ENCODE assay signal across 8 mouse cellular contexts in the genomic region with DNA sequence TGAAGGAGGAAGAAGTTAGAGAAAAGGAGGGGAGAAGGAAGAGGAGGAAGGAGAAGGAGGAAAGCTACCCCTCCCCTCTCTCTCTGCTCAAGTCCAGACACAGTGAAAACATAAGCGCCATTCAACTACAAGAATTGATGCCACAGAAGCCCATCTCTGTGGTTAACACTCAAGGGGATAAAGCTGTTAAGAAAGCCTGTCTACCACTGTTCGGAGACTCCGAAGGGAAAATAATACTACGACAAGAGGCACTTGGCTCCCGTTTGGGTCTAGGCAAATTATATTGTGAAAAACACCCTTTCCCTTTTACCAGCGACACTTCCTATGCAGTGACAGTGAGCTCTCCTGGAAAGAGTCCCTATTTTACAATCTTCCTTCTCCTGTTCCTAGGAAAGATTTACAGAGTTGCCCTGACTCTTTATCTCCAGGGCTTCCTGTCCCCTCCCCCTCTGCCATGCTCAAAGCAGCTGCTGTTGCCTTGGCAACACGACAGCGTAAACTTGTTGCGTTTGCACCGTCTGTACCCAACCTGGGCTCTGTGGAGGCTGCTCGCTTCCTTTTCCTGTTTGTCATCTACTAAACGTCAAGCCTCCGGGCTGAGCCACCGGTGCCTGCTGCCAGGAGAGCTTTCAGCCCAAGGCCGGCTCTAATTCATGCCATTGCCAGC. TPM values are rescaled to one million over a fixed set of nuclear protein-coding genes. Genes with fewer than 3 reads are reported as not detected.
A peak's percentile ranks its signal among the peaks of the same experiment; 100 is the strongest.
DNase-seq lines count a peak whose midpoint lies in the region; ATAC-seq lines count a peak whose summit lies in the region.

No protein-coding gene starts in this region.

- H3K36me3 ChIP-seq in hindbrain, embryonic 14.5 days (replicated peaks; ENCODE audit: control insufficient read depth, insufficient read depth): no peaks in the 10 kb centered on the region

- peak overlapping the region; percentile 50 for H3K9ac ChIP-seq in hindbrain, embryonic 14.5 days

- no peaks in the 10 kb centered on the region for H3K27me3 ChIP-seq in hindbrain, embryonic 14.5 days (ENCODE audit: control insufficient read depth, insufficient read depth, low read length)

- H3K4me3 ChIP-seq in hindbrain, embryonic 14.5 days (replicated peaks; ENCODE audit: low read length): peak overlapping the region; percentile 21

- H3K27ac ChIP-seq in hindbrain, embryonic 14.5 days: peak overlapping the region; percentile 65

- H3K4me1 ChIP-seq in hindbrain, embryonic 14.5 days (replicated peaks; ENCODE audit: control insufficient read depth, insufficient read depth, low read length): peaks cover 13% of the 10 kb centered on the region; the same call in 1 of the 2 replicates

- peak overlapping the region; percentile 56 for H3K4me2 ChIP-seq in hindbrain, embryonic 14.5 days (replicated peaks)

- peak; percentile 93 for DNase-seq in T-cell, adult 2 months (ENCODE audit: low spot score)
- peak; percentile 14 for DNase-seq in cerebellum, adult 8-10 months
- DNase-seq in frontal cortex, postnatal 10 days (ENCODE audit: low spot score in 2 of 2): peak; percentile 75 to 83
- peak; percentile 82 for DNase-seq in hindbrain, embryonic 14.5 days (ENCODE audit: low spot score)
- DNase-seq in layer of hippocampus, postnatal 36 days: peak; percentile 68 to 79
- DNase-seq in lung, postnatal 10 days: peak; percentile 84
- peak; percentile 89 for DNase-seq in right cerebral cortex, adult 18-20 months
- peak; percentile 91 for DNase-seq in thymus, postnatal 4 days

- no peaks in the 10 kb centered on the region for H3K9me3 ChIP-seq in hindbrain, embryonic 14.5 days (ENCODE audit: control insufficient read depth, low read length)

- 4% methylated on average over 15 of the region's 15 CpGs for WGBS in hindbrain, embryonic 14.5 days

- peak; percentile 88 for ATAC-seq in hindbrain, embryonic 14.5 days (ENCODE audit: low FRiP score)

RNA-seq across cellular contexts. Expression of gene Siah3, which starts 10.4 kb away (rescaled TPM):
- polyA plus RNA-seq in hindbrain, embryonic 14.5 days (2014; fragmentation: Nextera tagmentation; extraction: Ambion mirVana): 7.7 and 9.1 TPM in 2 replicates
- total RNA-seq in layer of hippocampus, postnatal 36 days (2021): 10 to 100 TPM in 1 of 2 experiments, 1 to 10 TPM in 1; 9.8 to 10.0 TPM

Comparison
In these comparisons a context has a peak if more than half of its experiments do, and no peak if none do; other contexts are left out.
1. Peak in every context shown above with its lines: DNase-seq, ATAC-seq, H3K4me3 ChIP-seq and H3K27ac ChIP-seq.
2. DNase-seq: peak in every context shown above with its lines; median percentile 93 in T-cell, adult 2 months; 91 in thymus, postnatal 4 days; 89 in right cerebral cortex, adult 18-20 months; 84 in lung, postnatal 10 days; 82 in hindbrain, embryonic 14.5 days; 79 in frontal cortex, postnatal 10 days; 74 in layer of hippocampus, postnatal 36 days; 14 in cerebellum, adult 8-10 months.